Mouse (Mus musculus) T-helper 1 cell (primary cell): Measurements from ENCODE around the gene Cxcr5.

Experiments
- in situ Hi-C: fragments of 300-600 bp; cut with MboI, MseI; formaldehyde crosslinking; loops from one replicate; pipeline ENCODE4 v1.15.1; 2025; ENCODE audit warnings: high pct_unique_total_duplicates

The Cxcr5 gene

GRCm38 (mm10) chr9:44561597-44561996 lies at the start of gene Cxcr5:
Gene Cxcr5 (minus strand): TSS chr9:44561877.
- in situ Hi-C loops = no loop called here

GRCm38 (mm10) chr9:44610371-44610770 lies 48.7 kb upstream of the Cxcr5 start:
- in situ Hi-C loops = no loop called here

- in situ Hi-C loops = no loop called here
Measured at GRCm38 (mm10) chr9:44607306-44607705, 45.6 kb upstream of the Cxcr5 start.

GRCm38 (mm10) chr9:44606646-44607045 lies 45.0 kb upstream of the Cxcr5 start:
- in situ Hi-C loops = no loop called here

GRCm38 (mm10) chr9:44605616-44606165 lies 44.0 kb upstream of the Cxcr5 start:
- in situ Hi-C loops = no loop called here

GRCm38 (mm10) chr9:44604779-44605615 lies 43.3 kb upstream of the Cxcr5 start, which contains the start of gene Ddx6:
Gene Ddx6 (plus strand): TSS chr9:44604892.
- in situ Hi-C loops = no loop called here

- in situ Hi-C loops = no loop called here
Measured at GRCm38 (mm10) chr9:44604290-44604778, 42.7 kb upstream of the Cxcr5 start.

GRCm38 (mm10) chr9:44603454-44604289 lies 42.0 kb upstream of the Cxcr5 start:
- in situ Hi-C loops = no loop called here

- in situ Hi-C loops = no loop called here
Measured at GRCm38 (mm10) chr9:44602766-44603165, 41.1 kb upstream of the Cxcr5 start.

- in situ Hi-C loops = no loop called here
Measured at GRCm38 (mm10) chr9:44600801-44601200, 39.1 kb upstream of the Cxcr5 start.

GRCm38 (mm10) chr9:44599616-44600015 lies 37.9 kb upstream of the Cxcr5 start:
- in situ Hi-C loops = no loop called here

- in situ Hi-C loops = no loop called here
Measured at GRCm38 (mm10) chr9:44598899-44599495, 37.3 kb upstream of the Cxcr5 start.

GRCm38 (mm10) chr9:44597742-44598141 lies 36.1 kb upstream of the Cxcr5 start:
- in situ Hi-C loops = no loop called here

GRCm38 (mm10) chr9:44595537-44595930 lies 33.9 kb upstream of the Cxcr5 start:
- in situ Hi-C loops = no loop called here

GRCm38 (mm10) chr9:44594901-44595536 lies 33.3 kb upstream of the Cxcr5 start:
- in situ Hi-C loops = no loop called here

GRCm38 (mm10) chr9:44593886-44594285 lies 32.2 kb upstream of the Cxcr5 start:
- in situ Hi-C loops = no loop called here

GRCm38 (mm10) chr9:44593221-44593620 lies 31.5 kb upstream of the Cxcr5 start:
- in situ Hi-C loops = no loop called here

GRCm38 (mm10) chr9:44591595-44592188 lies 30.0 kb upstream of the Cxcr5 start:
- in situ Hi-C loops = no loop called here

GRCm38 (mm10) chr9:44590969-44591368 lies 29.3 kb upstream of the Cxcr5 start:
- in situ Hi-C loops = no loop called here

- in situ Hi-C loops = no loop called here
Measured at GRCm38 (mm10) chr9:44589095-44589494, 27.4 kb upstream of the Cxcr5 start.

GRCm38 (mm10) chr9:44588605-44589004 lies 26.9 kb upstream of the Cxcr5 start:
- in situ Hi-C loops = no loop called here
